Mouse (Mus musculus): ENCODE measurements around the gene Clca3a1. TPM values are rescaled to one million over a fixed set of nuclear protein-coding genes. Genes with fewer than 3 reads are reported as not detected.

Clca3a1 gene
- polyA plus RNA-seq, 1 experiment from 2014 or later: 20.5 TPM

- Histone ChIP-seq H3K4me3 (ENCODE audit: low read depth, low read length) (no peak overlapping the region), H3K4me2 (peak overlapping the region; percentile 24; the same call in 1 of the 2 replicates), H3K27ac (ENCODE audit: low read depth, low read length) (peak overlapping the region; percentile 52; the same call in 1 of the 2 replicates), H3K9ac (ENCODE audit: low read depth, low read length) (no peak overlapping the region), H3K4me1 (ENCODE audit: control insufficient read depth, insufficient read depth, low read length) (peaks cover 25% of the 10 kb centered on the region), H3K36me3 (ENCODE audit: control insufficient read depth, insufficient read depth, low read length) (peaks cover 10% of the 10 kb centered on the region), H3K9me3 (replicated peaks; ENCODE audit: control insufficient read depth, low read length) (no peaks in the 10 kb centered on the region), H3K27me3 (ENCODE audit: control insufficient read depth, insufficient read depth, low read length) (no peaks in the 10 kb centered on the region)
- ATAC-seq (replicated peaks; ENCODE audit: insufficient number of reproducible peaks, low FRiP score, low TSS enrichment): no peak
- 45% methylated on average over 8 of the region's 8 CpGs for WGBS (ENCODE audit: insufficient replicate concordance)
Observed at GRCm38 (mm10) chr3:144714606-144715005, 46.2 kb downstream of the Clca3a1 start.

GRCm38 (mm10) chr3:144714126-144714525 lies 46.7 kb downstream of the Clca3a1 start:
- H3K27me3 ChIP-seq (ENCODE audit: control insufficient read depth, insufficient read depth, low read length): no peaks in the 10 kb centered on the region
- H3K9ac ChIP-seq (ENCODE audit: low read depth, low read length): no peak overlapping the region
- ATAC-seq (replicated peaks; ENCODE audit: insufficient number of reproducible peaks, low FRiP score, low TSS enrichment): no peak
- H3K4me2 ChIP-seq: no peak overlapping the region
- no peak overlapping the region for H3K4me3 ChIP-seq (ENCODE audit: low read depth, low read length)
- 59% methylated on average over 7 of the region's 7 CpGs for WGBS (ENCODE audit: insufficient replicate concordance)
- peaks cover 25% of the 10 kb centered on the region for H3K4me1 ChIP-seq (ENCODE audit: control insufficient read depth, insufficient read depth, low read length)
- peak overlapping the region; percentile 52 for H3K27ac ChIP-seq (ENCODE audit: low read depth, low read length)
- H3K36me3 ChIP-seq (ENCODE audit: control insufficient read depth, insufficient read depth, low read length): peaks cover 10% of the 10 kb centered on the region
- no peaks in the 10 kb centered on the region for H3K9me3 ChIP-seq (replicated peaks; ENCODE audit: control insufficient read depth, low read length)

DNA sequence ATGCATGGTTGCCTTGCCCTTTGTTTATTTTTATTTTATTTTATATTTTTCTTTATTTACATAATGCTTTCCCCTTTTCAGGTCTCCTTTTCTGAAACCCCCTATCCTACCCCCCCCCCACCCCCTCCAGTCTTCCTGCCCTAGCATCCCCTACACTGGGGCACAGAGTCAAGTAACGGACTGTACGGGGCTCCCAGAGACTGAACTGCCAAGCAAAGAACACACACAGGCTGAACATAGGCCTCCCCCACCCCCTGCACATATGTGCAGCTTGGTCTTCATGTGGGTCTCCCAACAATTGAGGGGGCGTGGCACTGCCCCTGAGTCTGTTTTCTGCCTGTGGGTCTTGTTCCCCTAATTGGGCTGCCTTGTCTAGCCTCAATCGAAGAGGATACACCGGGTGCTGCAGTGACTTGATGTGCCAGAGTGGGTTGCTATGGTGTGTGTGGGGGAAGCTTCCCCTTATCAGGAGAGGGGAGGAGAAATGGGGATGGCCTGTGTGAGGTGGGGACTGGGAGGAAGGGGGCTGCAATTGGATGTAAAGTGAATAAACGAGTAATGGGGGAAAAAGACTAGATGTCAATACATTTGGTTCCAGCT lies 49.1 kb downstream of the Clca3a1 start:
- Histone ChIP-seq H3K4me3 (ENCODE audit: low read depth, low read length) (no peak overlapping the region), H3K4me1 (ENCODE audit: control insufficient read depth, insufficient read depth, low read length) (peaks cover 16% of the 10 kb centered on the region), H3K27ac (ENCODE audit: low read depth, low read length) (no peak overlapping the region), H3K9ac (ENCODE audit: low read depth, low read length) (no peak overlapping the region), H3K4me2 (no peak overlapping the region), H3K27me3 (ENCODE audit: control insufficient read depth, insufficient read depth, low read length) (no peaks in the 10 kb centered on the region), H3K36me3 (ENCODE audit: control insufficient read depth, insufficient read depth, low read length) (peaks cover 13% of the 10 kb centered on the region), H3K9me3 (replicated peaks; ENCODE audit: control insufficient read depth, low read length) (no peaks in the 10 kb centered on the region)
- no peak for ATAC-seq (replicated peaks; ENCODE audit: insufficient number of reproducible peaks, low FRiP score, low TSS enrichment)
- 74% methylated on average over 6 of the region's 6 CpGs for WGBS (ENCODE audit: insufficient replicate concordance)

- no peak for ATAC-seq (replicated peaks; ENCODE audit: insufficient number of reproducible peaks, low FRiP score, low TSS enrichment)
- Histone ChIP-seq H3K9me3 (replicated peaks; ENCODE audit: control insufficient read depth, low read length) (no peaks in the 10 kb centered on the region), H3K27me3 (ENCODE audit: control insufficient read depth, insufficient read depth, low read length) (no peaks in the 10 kb centered on the region), H3K4me2 (no peak overlapping the region), H3K36me3 (ENCODE audit: control insufficient read depth, insufficient read depth, low read length) (peaks cover 14% of the 10 kb centered on the region), H3K27ac (ENCODE audit: low read depth, low read length) (no peak overlapping the region), H3K4me3 (ENCODE audit: low read depth, low read length) (no peak overlapping the region), H3K9ac (ENCODE audit: low read depth, low read length) (no peak overlapping the region), H3K4me1 (ENCODE audit: control insufficient read depth, insufficient read depth, low read length) (no peaks in the 10 kb centered on the region)
- WGBS (ENCODE audit: insufficient replicate concordance): 86% methylated on average over 5 of the region's 5 CpGs
Observed at GRCm38 (mm10) chr3:144708612-144709011, 52.2 kb downstream of the Clca3a1 start.

- no peaks in the 10 kb centered on the region for H3K4me1 ChIP-seq (ENCODE audit: control insufficient read depth, insufficient read depth, low read length)
- no peak overlapping the region for H3K27ac ChIP-seq (ENCODE audit: low read depth, low read length)
- no peak overlapping the region for H3K4me3 ChIP-seq (ENCODE audit: low read depth, low read length)
- WGBS (ENCODE audit: insufficient replicate concordance): 89% methylated on average over 6 of the region's 6 CpGs
- ATAC-seq (replicated peaks; ENCODE audit: insufficient number of reproducible peaks, low FRiP score, low TSS enrichment): no peak
- no peak overlapping the region for H3K4me2 ChIP-seq
- no peaks in the 10 kb centered on the region for H3K27me3 ChIP-seq (ENCODE audit: control insufficient read depth, insufficient read depth, low read length)
- peaks cover 13% of the 10 kb centered on the region for H3K36me3 ChIP-seq (ENCODE audit: control insufficient read depth, insufficient read depth, low read length)
- H3K9ac ChIP-seq (ENCODE audit: low read depth, low read length): no peak overlapping the region
- H3K9me3 ChIP-seq (replicated peaks; ENCODE audit: control insufficient read depth, low read length): no peaks in the 10 kb centered on the region
Observed at GRCm38 (mm10) chr3:144703959-144704358, 56.8 kb downstream of the Clca3a1 start.

DNA sequence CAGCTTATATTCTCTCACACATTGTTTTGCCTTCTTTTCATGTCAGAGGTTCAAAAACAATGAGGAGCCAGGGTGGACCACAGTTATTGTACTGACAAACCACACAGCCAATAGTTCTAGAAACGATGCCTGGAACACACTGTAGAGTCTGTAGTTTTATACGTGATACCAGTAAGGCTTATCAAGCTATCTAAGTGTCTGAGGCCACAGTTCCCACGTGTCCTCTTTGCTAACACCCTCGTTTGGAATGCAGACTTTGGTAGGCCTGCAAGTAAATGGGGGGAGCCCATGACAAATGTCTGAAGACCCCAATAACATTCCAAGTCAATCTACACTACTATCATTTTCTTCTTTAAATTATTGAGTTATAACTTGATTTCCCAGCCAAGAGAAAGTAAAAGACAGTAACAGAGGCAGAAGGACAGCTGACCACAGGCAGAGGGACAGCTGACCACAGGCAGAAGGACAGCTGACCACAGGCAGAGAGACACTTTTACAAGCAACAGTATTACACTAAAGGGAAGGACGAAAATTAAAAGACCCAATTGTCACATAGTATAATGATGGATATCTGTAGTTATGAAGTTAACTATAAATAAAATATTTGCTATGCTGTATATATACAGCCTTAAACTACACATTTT lies 61.9 kb downstream of the Clca3a1 start:
- Histone ChIP-seq H3K9me3 (replicated peaks; ENCODE audit: control insufficient read depth, low read length) (no peaks in the 10 kb centered on the region), H3K4me1 (ENCODE audit: control insufficient read depth, insufficient read depth, low read length) (no peaks in the 10 kb centered on the region), H3K27me3 (ENCODE audit: control insufficient read depth, insufficient read depth, low read length) (no peaks in the 10 kb centered on the region), H3K36me3 (ENCODE audit: control insufficient read depth, insufficient read depth, low read length) (peaks cover 29% of the 10 kb centered on the region), H3K4me2 (no peak overlapping the region), H3K4me3 (ENCODE audit: low read depth, low read length) (no peak overlapping the region), H3K9ac (ENCODE audit: low read depth, low read length) (no peak overlapping the region), H3K27ac (ENCODE audit: low read depth, low read length) (no peak overlapping the region)
- no peak for ATAC-seq (replicated peaks; ENCODE audit: insufficient number of reproducible peaks, low FRiP score, low TSS enrichment)
- 70% methylated on average over 5 of the region's 5 CpGs for WGBS (ENCODE audit: insufficient replicate concordance)

GRCm38 (mm10) chr3:144697942-144698341 lies 62.8 kb downstream of the Clca3a1 start:
- peaks cover 29% of the 10 kb centered on the region for H3K36me3 ChIP-seq (ENCODE audit: control insufficient read depth, insufficient read depth, low read length)
- 79% methylated on average over 3 of the region's 3 CpGs for WGBS (ENCODE audit: insufficient replicate concordance)
- H3K9ac ChIP-seq (ENCODE audit: low read depth, low read length): no peak overlapping the region
- H3K4me2 ChIP-seq: no peak overlapping the region
- no peaks in the 10 kb centered on the region for H3K9me3 ChIP-seq (replicated peaks; ENCODE audit: control insufficient read depth, low read length)
- ATAC-seq (replicated peaks; ENCODE audit: insufficient number of reproducible peaks, low FRiP score, low TSS enrichment): no peak
- H3K4me1 ChIP-seq (ENCODE audit: control insufficient read depth, insufficient read depth, low read length): no peaks in the 10 kb centered on the region
- no peak overlapping the region for H3K4me3 ChIP-seq (ENCODE audit: low read depth, low read length)
- no peak overlapping the region for H3K27ac ChIP-seq (ENCODE audit: low read depth, low read length)
- no peaks in the 10 kb centered on the region for H3K27me3 ChIP-seq (ENCODE audit: control insufficient read depth, insufficient read depth, low read length)

- WGBS (ENCODE audit: insufficient replicate concordance): 81% methylated on average over 5 of the region's 5 CpGs
- H3K9me3 ChIP-seq (replicated peaks; ENCODE audit: control insufficient read depth, low read length): no peaks in the 10 kb centered on the region
- H3K36me3 ChIP-seq (ENCODE audit: control insufficient read depth, insufficient read depth, low read length): peaks cover 31% of the 10 kb centered on the region
- H3K27ac ChIP-seq (ENCODE audit: low read depth, low read length): no peak overlapping the region
- no peak overlapping the region for H3K4me2 ChIP-seq
- H3K9ac ChIP-seq (ENCODE audit: low read depth, low read length): no peak overlapping the region
- ATAC-seq (replicated peaks; ENCODE audit: insufficient number of reproducible peaks, low FRiP score, low TSS enrichment): no peak
- H3K4me1 ChIP-seq (ENCODE audit: control insufficient read depth, insufficient read depth, low read length): no peaks in the 10 kb centered on the region
- no peaks in the 10 kb centered on the region for H3K27me3 ChIP-seq (ENCODE audit: control insufficient read depth, insufficient read depth, low read length)
- no peak overlapping the region for H3K4me3 ChIP-seq (ENCODE audit: low read depth, low read length)
Observed at GRCm38 (mm10) chr3:144697154-144697553, 63.6 kb downstream of the Clca3a1 start.

- H3K4me2 ChIP-seq: no peak overlapping the region
- H3K4me3 ChIP-seq (ENCODE audit: low read depth, low read length): no peak overlapping the region
- ATAC-seq (replicated peaks; ENCODE audit: insufficient number of reproducible peaks, low FRiP score, low TSS enrichment): no peak
- H3K9me3 ChIP-seq (replicated peaks; ENCODE audit: control insufficient read depth, low read length): no peaks in the 10 kb centered on the region
- 85% methylated on average over 7 of the region's 7 CpGs for WGBS (ENCODE audit: insufficient replicate concordance)
- no peaks in the 10 kb centered on the region for H3K27me3 ChIP-seq (ENCODE audit: control insufficient read depth, insufficient read depth, low read length)
- no peak overlapping the region for H3K27ac ChIP-seq (ENCODE audit: low read depth, low read length)
- H3K36me3 ChIP-seq (ENCODE audit: control insufficient read depth, insufficient read depth, low read length): peaks cover 26% of the 10 kb centered on the region
- H3K4me1 ChIP-seq (ENCODE audit: control insufficient read depth, insufficient read depth, low read length): no peaks in the 10 kb centered on the region
- no peak overlapping the region for H3K9ac ChIP-seq (ENCODE audit: low read depth, low read length)
Observed at GRCm38 (mm10) chr3:144694941-144695340, 65.8 kb downstream of the Clca3a1 start.

Measured in heart, embryonic 11.5 days (tissue).